Mouse (Mus musculus): ENCODE results near the gene Pccb. TPM values are rescaled to one million over a fixed set of nuclear protein-coding genes. Genes with fewer than 3 reads are reported as not detected.

Pccb gene
- polyA plus RNA-seq, 1 experiment from 2014 or later: 19.7 TPM

DNA sequence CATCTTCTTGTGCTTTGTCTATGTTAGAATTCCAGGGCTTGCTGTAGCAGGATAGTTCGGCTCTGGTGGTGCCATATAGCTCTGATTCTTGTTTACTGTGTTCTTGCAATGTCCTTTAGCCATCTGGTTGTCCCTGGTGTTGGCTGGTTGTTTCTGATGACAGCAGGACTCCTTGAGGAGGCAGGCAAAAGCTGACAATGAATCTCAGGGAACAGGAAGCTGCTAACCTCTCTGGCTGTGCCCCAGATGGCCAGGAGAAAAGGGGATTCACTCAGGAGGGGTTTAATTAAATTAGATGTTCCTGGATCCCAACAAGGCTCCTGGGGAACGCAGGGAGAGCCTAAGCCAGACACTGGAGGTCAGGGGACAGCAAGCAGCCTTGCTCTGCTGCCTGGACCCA lies 92.7 kb downstream of the Pccb start:
- H3K9ac ChIP-seq (replicated peaks; ENCODE audit: low read depth): no peak overlapping the region
- no peak overlapping the region for H3K27ac ChIP-seq (ENCODE audit: low read length)
- H3K36me3 ChIP-seq (ENCODE audit: insufficient read depth, low read length): peaks cover 3% of the 10 kb centered on the region; the same call in 1 of the 2 replicates
- H3K4me3 ChIP-seq (ENCODE audit: low read depth, low read length): no peak overlapping the region
- H3K4me1 ChIP-seq (ENCODE audit: insufficient read depth, low read depth, low read length): no peaks in the 10 kb centered on the region
- no peak for TF ChIP-seq EP300 (IDR thresholded peaks at IDR 0.05)
- TF ChIP-seq CTCF (IDR thresholded peaks at IDR 0.05): no peak
- no peaks in the 10 kb centered on the region for H3K9me3 ChIP-seq (ENCODE audit: low read length)
- no peak for DNase-seq (ENCODE audit: low spot score)
- 66% methylated on average over 2 of the region's 2 CpGs for WGBS
- ATAC-seq: no peak
- no peak overlapping the region for H3K4me2 ChIP-seq (replicated peaks; ENCODE audit: low read depth, low read length)
- H3K27me3 ChIP-seq (replicated peaks; ENCODE audit: insufficient read depth, low read length): no peaks in the 10 kb centered on the region

Other genes with a start within 250 kb of the Pccb start
- 5.0 and 5.8 TPM in 2 replicates for gene Msl2, start 39.2 kb upstream of the Pccb start, polyA plus RNA-seq (2015; fragmentation: Nextera tagmentation; extraction: Ambion mirVana)
- gene Ppp2r3a, start 216.9 kb upstream of the Pccb start, polyA plus RNA-seq (2015; fragmentation: Nextera tagmentation; extraction: Ambion mirVana): 7.2 and 7.7 TPM in 2 replicates

All from lung, postnatal 0 days (tissue).